Mouse (Mus musculus): ENCODE data around the gene Cds1. TPM values are rescaled to one million over a fixed set of nuclear protein-coding genes. Genes with fewer than 3 reads are reported as not detected.

Gene Cds1
- total RNA-seq, 2 experiments from 2014 or later = 4.3 to 5.2 TPM

DNA sequence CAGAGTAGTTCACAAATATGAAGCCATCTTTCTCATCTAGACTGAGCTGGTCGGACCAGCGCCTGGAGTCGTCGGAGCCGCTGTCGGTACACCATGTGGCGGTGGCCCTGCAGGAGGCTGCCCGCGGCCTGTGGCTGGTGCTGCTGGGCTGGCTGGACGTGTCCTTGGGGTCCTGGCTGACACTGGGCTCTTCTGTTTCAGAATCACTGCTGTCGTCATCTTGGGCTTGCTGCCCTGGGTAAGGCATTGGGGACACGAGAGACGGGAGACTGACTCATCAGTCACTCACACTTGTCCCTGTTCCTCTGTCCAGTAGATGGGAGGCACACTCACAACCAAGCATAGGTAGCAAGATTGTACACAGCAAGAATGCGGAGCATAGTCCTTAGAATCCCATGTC is 80.1 kb downstream of the Cds1 start:
- TF ChIP-seq CTCF (IDR thresholded peaks at IDR 0.05) = no peak
- intact Hi-C loops (cut with DNase I) = no loop called here
- no peak overlapping the region for H3K4me3 ChIP-seq
- no peak overlapping the region for H3K27ac ChIP-seq
- no peak for DNase-seq

DNA sequence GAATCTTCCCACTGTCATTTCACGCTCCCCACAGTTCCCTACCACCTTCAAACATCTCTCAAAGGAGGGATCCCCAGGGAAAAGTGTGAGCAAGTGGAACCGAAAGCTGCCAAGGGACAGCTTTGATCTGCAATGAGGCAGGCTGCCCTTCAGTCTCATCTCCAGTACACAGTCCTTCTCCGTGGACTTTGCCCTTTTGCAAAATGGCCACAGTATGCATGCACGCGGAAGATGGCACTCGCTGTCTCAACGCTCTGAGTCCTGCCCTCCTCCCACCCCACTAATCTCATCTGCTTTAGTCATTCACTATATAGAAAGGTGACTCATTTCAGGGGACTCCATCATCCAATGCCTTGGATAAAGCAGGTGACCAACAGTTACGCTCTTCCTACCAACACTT is 81.0 kb downstream of the Cds1 start:
- no peak overlapping the region for H3K27ac ChIP-seq
- DNase-seq = no peak
- no peak overlapping the region for H3K4me3 ChIP-seq
- no peak for TF ChIP-seq CTCF (IDR thresholded peaks at IDR 0.05)
- intact Hi-C loops (cut with DNase I) = no loop called here

DNA sequence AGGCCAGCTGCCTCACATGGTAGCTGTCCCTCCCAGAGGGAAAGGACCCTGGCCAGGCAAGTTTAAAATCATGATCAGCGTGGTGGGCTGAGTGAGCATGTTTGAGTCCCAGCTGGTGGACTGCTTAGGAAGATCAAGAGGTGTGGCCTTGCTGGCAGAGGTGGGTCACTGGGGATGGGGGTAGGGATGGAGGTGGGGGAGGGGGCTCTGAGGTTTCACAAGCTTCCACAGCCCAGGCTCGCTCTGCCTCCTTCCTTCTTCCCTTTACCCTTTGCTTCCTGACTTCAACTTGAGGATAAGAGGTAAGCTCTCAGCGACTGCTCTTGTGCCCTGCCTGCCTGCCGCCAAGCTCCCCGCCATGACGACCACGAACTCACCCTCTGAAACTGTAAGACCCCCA is 82.4 kb downstream of the Cds1 start:
- TF ChIP-seq CTCF (IDR thresholded peaks at IDR 0.05) = no peak
- H3K4me3 ChIP-seq = no peak overlapping the region
- H3K27ac ChIP-seq = no peak overlapping the region
- DNase-seq = no peak
- intact Hi-C loops (cut with DNase I) = no loop called here

GRCm38 (mm10) chr5:101847762-101848161 is 82.8 kb downstream of the Cds1 start:
- no peak for TF ChIP-seq CTCF (IDR thresholded peaks at IDR 0.05)
- Histone ChIP-seq H3K4me3 (no peak overlapping the region), H3K27ac (no peak overlapping the region)
- DNase-seq = no peak
- intact Hi-C loops (cut with DNase I) = no loop called here

DNA sequence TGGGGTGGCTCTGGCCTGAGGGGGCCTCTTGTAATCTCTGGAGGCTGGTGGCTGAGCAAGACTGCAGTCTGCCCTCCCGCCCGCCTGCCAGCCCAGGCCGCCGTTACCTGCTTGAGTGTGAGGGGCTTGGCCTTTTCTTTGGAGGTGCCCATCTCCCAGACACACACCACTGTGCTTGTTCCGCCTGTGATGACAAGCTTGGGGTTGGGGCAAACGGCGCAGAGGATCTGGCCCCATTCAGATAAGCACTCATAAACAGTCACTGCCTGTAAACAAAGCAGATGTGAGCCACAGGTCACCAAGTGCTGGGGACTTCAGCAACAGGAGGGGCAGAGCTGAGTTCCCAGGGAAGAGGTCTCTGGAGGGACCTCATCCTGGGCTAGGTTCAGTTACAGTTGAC is 86.2 kb downstream of the Cds1 start:
- H3K27ac ChIP-seq = no peak overlapping the region
- no peak for DNase-seq
- TF ChIP-seq CTCF (IDR thresholded peaks at IDR 0.05) = no peak
- no peak overlapping the region for H3K4me3 ChIP-seq
- intact Hi-C loops (cut with DNase I) = no loop called here

DNA sequence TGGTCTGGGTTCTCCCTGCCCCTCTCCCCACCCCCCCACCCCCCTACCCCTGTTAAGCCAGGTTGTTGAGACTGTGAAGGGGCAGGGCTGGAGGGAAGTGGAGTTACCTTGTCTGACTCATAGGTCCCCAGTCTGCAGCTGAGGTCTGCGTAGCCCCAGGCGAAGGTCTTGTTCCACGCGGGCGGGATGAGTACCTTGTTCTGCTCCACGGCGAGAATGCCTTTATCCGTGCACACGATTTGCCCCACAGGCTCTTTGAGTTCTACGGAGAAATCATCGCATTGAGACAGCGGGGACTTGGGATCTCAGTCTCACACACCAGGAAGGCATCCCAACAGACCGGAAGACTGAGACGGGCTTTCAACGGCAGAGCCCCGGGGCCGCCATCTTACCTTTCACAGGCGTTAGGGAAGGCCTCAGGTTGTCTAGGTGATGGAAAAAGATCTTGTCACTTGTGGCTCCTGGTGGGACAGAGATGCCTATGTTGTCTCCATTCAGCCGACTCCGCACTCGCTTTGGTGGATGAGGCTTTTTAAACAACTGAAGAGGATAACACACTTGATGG is 87.3 kb downstream of the Cds1 start:
- H3K27ac ChIP-seq = no peak overlapping the region
- no peak overlapping the region for H3K4me3 ChIP-seq
- intact Hi-C loops (cut with DNase I) = no loop called here
- TF ChIP-seq CTCF (IDR thresholded peaks at IDR 0.05) = no peak
- DNase-seq = no peak

DNA sequence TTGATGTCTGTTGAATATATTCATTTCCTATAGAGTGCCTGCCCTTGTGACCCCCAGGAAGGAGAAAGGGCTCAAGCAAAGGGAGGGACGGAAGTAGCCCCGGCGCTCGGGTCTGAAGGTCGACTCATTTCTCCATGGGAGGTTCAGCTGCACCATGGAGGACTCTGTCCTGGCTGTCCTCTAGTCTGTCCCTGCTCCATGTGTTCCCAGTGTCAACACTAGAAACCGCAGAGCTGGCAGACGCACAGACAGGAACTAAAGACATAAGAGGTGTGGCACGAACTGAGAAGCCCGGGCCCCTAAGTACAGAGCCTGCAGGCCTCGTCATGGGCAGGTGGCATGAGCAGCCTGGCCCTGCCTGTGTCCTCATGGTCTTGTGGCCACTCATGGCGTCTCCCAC is 89.2 kb downstream of the Cds1 start:
- H3K27ac ChIP-seq = no peak overlapping the region
- no peak for TF ChIP-seq CTCF (IDR thresholded peaks at IDR 0.05)
- intact Hi-C loops (cut with DNase I) = no loop called here
- DNase-seq = no peak
- no peak overlapping the region for H3K4me3 ChIP-seq

DNA sequence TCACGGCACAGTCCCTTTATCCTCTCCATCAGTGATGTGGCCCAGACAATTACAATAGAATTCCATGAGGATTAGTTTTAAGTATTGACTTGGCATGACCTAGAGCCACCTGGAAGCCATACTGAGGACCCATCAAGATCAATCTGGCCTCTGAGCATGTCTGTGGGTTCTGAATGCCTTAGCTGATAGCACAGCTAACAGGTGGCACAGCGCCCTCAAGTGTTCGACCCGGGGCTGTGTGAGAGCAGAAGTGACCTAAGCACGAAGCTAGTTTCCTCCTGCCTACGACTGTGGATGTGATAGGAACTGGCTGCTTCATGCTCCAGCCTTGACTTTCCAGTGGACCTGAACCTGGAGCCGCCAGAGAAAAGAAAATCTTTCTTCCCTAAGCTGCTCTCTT is 89.7 kb downstream of the Cds1 start:
- TF ChIP-seq CTCF (IDR thresholded peaks at IDR 0.05) = peak; percentile 40
- H3K4me3 ChIP-seq = no peak overlapping the region
- DNase-seq = no peak
- H3K27ac ChIP-seq = no peak overlapping the region
- intact Hi-C loops (cut with DNase I) = no loop called here

- Histone ChIP-seq H3K4me3 (no peak overlapping the region), H3K27ac (no peak overlapping the region)
- TF ChIP-seq CTCF (IDR thresholded peaks at IDR 0.05) = no peak
- intact Hi-C loops (cut with DNase I) = no loop called here
- no peak for DNase-seq
Measured at GRCm38 (mm10) chr5:101855475-101855874, 90.5 kb downstream of the Cds1 start.

DNA sequence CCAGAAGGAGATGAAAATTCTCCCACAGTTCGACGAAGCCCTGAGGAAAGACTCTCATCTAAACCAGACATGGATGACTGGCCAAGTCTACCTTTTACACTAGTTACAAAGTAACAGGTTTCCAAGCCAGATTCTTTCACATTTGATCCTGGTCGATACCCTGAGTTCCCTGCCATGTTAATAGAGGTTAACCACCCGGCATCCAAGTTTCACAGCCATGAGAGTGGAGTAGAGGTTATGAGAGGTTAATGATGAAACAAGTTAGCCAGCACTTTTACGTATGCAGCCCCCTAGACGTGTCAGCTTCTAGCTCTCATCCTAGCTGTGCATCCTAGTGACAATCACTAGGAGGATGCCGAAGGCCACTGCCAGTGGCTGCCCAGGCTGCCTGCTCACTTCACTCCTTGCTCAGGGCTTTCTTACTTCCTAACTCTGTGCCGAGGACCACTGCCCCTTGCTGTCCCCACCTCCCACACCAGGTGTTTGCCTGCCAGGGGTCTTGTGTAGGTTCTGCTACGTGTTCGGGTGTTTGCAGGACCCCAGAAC is 94.0 kb downstream of the Cds1 start:
- H3K4me3 ChIP-seq = no peak overlapping the region
- no peak for DNase-seq
- intact Hi-C loops (cut with DNase I) = no loop called here
- TF ChIP-seq CTCF (IDR thresholded peaks at IDR 0.05) = no peak
- no peak overlapping the region for H3K27ac ChIP-seq

GRCm38 (mm10) chr5:101861786-101862571 is 97.0 kb downstream of the Cds1 start:
- no peak overlapping the region for H3K4me3 ChIP-seq
- no peak for TF ChIP-seq CTCF (IDR thresholded peaks at IDR 0.05)
- no peak for DNase-seq
- intact Hi-C loops (cut with DNase I) = no loop called here
- H3K27ac ChIP-seq = no peak overlapping the region

DNA sequence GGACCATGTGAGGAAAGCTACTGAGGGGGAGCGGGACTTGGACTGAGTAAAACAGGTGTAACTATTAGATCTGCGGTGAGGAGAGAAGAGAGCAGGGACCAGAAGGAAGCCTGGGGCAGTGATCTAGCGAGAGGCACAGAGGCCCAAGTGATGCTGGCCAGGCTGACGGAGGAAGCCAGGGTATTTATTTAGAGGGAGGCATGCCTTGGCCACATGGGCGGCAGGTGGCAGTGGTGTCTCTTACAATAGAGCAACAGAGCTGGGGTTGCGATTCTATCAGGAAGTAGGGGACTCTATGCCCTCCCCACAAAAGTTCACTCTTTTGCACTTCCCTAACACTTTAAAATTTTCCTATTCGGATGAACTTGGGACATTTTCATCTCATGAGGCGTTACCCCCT is 97.7 kb downstream of the Cds1 start:
- intact Hi-C loops (cut with DNase I) = no loop called here
- H3K27ac ChIP-seq = no peak overlapping the region
- no peak for DNase-seq
- TF ChIP-seq CTCF (IDR thresholded peaks at IDR 0.05) = no peak
- no peak overlapping the region for H3K4me3 ChIP-seq

DNA sequence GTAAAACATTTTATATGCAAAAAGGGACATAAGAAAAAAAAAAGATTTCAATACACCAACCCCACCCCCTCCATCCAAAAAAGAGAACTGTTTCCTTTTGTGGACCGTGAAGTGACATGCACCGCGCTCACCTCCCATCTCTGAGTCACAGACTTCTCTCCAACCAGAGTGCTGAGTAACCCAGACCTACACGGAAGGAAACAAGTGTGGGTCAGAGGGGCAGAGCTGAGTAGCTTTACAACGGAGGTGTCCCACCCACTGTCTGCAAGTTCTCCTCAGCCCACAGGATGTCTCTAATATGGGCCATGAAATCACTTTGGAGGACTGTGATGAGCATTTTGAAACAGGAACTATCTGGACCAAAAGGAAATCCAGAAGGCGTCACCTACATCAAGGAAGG is 99.0 kb downstream of the Cds1 start:
- intact Hi-C loops (cut with DNase I) = no loop called here
- Histone ChIP-seq H3K27ac (no peak overlapping the region), H3K4me3 (no peak overlapping the region)
- no peak for DNase-seq
- no peak for TF ChIP-seq CTCF (IDR thresholded peaks at IDR 0.05)

DNA sequence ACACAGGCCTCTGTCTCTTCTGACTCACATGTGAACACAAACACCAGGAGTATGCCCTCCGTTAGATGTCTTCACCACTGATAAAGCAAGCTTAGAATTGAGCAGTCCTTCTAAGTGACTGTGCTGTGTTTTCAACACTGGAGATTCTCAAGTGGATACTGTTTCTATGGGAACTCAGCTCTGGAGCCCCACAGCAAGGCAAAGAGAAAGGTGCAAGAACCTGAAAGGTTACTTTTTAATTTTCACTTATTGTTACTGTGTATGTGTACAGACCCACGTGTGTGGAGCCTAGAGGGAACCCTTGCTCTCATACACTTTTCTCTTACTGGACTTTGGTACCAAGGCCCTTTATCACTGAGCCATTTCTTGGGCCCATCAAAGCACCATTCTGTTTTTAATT is 101.8 kb downstream of the Cds1 start:
- no peak overlapping the region for H3K27ac ChIP-seq
- no peak for DNase-seq
- intact Hi-C loops (cut with DNase I) = no loop called here
- no peak for TF ChIP-seq CTCF (IDR thresholded peaks at IDR 0.05)
- H3K4me3 ChIP-seq = no peak overlapping the region

Other genes starting within 250 kb of the Cds1 start
- gene Nkx6-1, start 100.1 kb upstream of the Cds1 start, total RNA-seq (2021) = not detected